In genomic region chr2:76675949-76676348, GRCm38 (mm10) we compare ENCODE assay signal across 8 mouse cellular contexts. TPM values are rescaled to one million over a fixed set of nuclear protein-coding genes. Genes with fewer than 3 reads are reported as not detected.
A peak's percentile ranks its signal among the peaks of the same experiment; 100 is the strongest.
DNase-seq lines count a peak whose midpoint lies in the region; ATAC-seq and TF ChIP-seq lines count a peak whose summit lies in the region.

No protein-coding gene starts in this region.

- H3K27me3 ChIP-seq in embryonic facial prominence, embryonic 12.5 days: no peaks in the 10 kb centered on the region
- H3K27me3 ChIP-seq in hindbrain, postnatal 0 days (ENCODE audit: insufficient read depth, low read length): no peaks in the 10 kb centered on the region
- no peaks in the 10 kb centered on the region for H3K27me3 ChIP-seq in myocyte (ENCODE audit: control insufficient read depth, insufficient read depth, insufficient read length)

- H3K27ac ChIP-seq in left cerebral cortex, adult 2 months: no peak overlapping the region
- H3K27ac ChIP-seq in embryonic facial prominence, embryonic 12.5 days: no peak overlapping the region
- H3K27ac ChIP-seq in hindbrain, postnatal 0 days: no peak overlapping the region

- DNase-seq in left cerebral cortex, adult 2 months (ENCODE audit: extremely low spot score in 1 of 2, low spot score in 2 of 2): no peak
- no peak for DNase-seq in left cerebral cortex, adult 8-10 months (ENCODE audit: low spot score in 2 of 2)
- DNase-seq in hindbrain, postnatal 0 days (ENCODE audit: low spot score): no peak
- no peak for DNase-seq in gastrocnemius, postnatal 14 days
- DNase-seq in cerebellum, adult 11 months: no peak

- TF ChIP-seq POLR2A in myocyte (IDR thresholded peaks at IDR 0.05; ENCODE audit: insufficient read length, low read depth): no peak

- ATAC-seq in embryonic facial prominence, embryonic 12.5 days (ENCODE audit: insufficient number of reproducible peaks, insufficient read depth, low FRiP score, low TSS enrichment): no peak
- no peak for ATAC-seq in hindbrain, postnatal 0 days
- no peak for ATAC-seq in frontal cortex, adult (ENCODE audit: low TSS enrichment)

- H3K4me1 ChIP-seq in embryonic facial prominence, embryonic 12.5 days: peaks cover 10% of the 10 kb centered on the region
- peaks cover 11% of the 10 kb centered on the region for H3K4me1 ChIP-seq in hindbrain, postnatal 0 days (ENCODE audit: insufficient read depth, low read length)

- 9% methylated on average over 4 of the region's 4 CpGs for WGBS in embryonic facial prominence, embryonic 12.5 days
- WGBS in hindbrain, postnatal 0 days: 7% methylated on average over 4 of the region's 4 CpGs

- H3K9me3 ChIP-seq in embryonic facial prominence, embryonic 12.5 days: no peaks in the 10 kb centered on the region
- H3K9me3 ChIP-seq in hindbrain, postnatal 0 days (ENCODE audit: low read length): no peaks in the 10 kb centered on the region

- peaks cover 53% of the 10 kb centered on the region for H3K79me2 ChIP-seq in myocyte (ENCODE audit: control insufficient read depth, insufficient read depth)

- H3K36me3 ChIP-seq in embryonic facial prominence, embryonic 12.5 days: 0 out of 2 replicates have a peak, but pooled peaks cover 13% of the 10 kb centered on the region
- no peaks in the 10 kb centered on the region for H3K36me3 ChIP-seq in hindbrain, postnatal 0 days (ENCODE audit: insufficient read depth, low read length)
- H3K36me3 ChIP-seq in myocyte (ENCODE audit: control insufficient read depth, insufficient read depth): peaks cover 7% of the 10 kb centered on the region

- H3K9ac ChIP-seq in embryonic facial prominence, embryonic 12.5 days: peak overlapping the region; percentile 88; the same call in 1 of the 2 replicates
- peak overlapping the region; percentile 87 for H3K9ac ChIP-seq in hindbrain, postnatal 0 days (replicated peaks; ENCODE audit: low read length)

- intact Hi-C loops in left cerebral cortex, adult 2 months (cut with DNase I): no loop called here
- intact Hi-C loops in gastrocnemius, postnatal 14 days (cut with DNase I; ENCODE audit: low total_unique reads): no loop called here

- no peak for TF ChIP-seq CTCF in left cerebral cortex, adult 2 months (IDR thresholded peaks at IDR 0.05)
- no peak for TF ChIP-seq CTCF in hindbrain, postnatal 0 days (IDR thresholded peaks at IDR 0.05; ENCODE audit: low read depth)

- peak overlapping the region; percentile 56 for H3K4me2 ChIP-seq in embryonic facial prominence, embryonic 12.5 days (replicated peaks)
- H3K4me2 ChIP-seq in hindbrain, postnatal 0 days (ENCODE audit: low read depth, low read length): peak overlapping the region; percentile 68
- H3K4me2 ChIP-seq in myocyte (ENCODE audit: low read depth): peak overlapping the region; percentile 91

- peak overlapping the region; percentile 84 for H3K4me3 ChIP-seq in left cerebral cortex, adult 2 months
- H3K4me3 ChIP-seq in embryonic facial prominence, embryonic 12.5 days: peak overlapping the region; percentile 78
- H3K4me3 ChIP-seq in hindbrain, postnatal 0 days (ENCODE audit: low read length): peak overlapping the region; percentile 90
- peak overlapping the region; percentile 37 for H3K4me3 ChIP-seq in myocyte

- peak overlapping the region; percentile 8 for H3ac ChIP-seq in myocyte (ENCODE audit: control insufficient read depth, insufficient read length)

TF ChIP-seq in myocyte, 11 proteins besides CTCF, POLR2A, EP300 and RAD21:
- TF ChIP-seq MAX (IDR thresholded peaks at IDR 0.05; ENCODE audit: low read depth) (no peak), MYOG (IDR thresholded peaks at IDR 0.05; ENCODE audit: control insufficient read depth in 1 of 3, insufficient read depth in 1 of 3, insufficient read length in 2 of 3, low read depth in 2 of 3) (no peak), CEBPB (IDR thresholded peaks at IDR 0.05; ENCODE audit: insufficient read depth, poor library complexity, severe bottlenecking) (no peak), E2F4 (IDR thresholded peaks at IDR 0.05; ENCODE audit: insufficient read depth) (no peak), REST (IDR thresholded peaks at IDR 0.05; ENCODE audit: insufficient read depth, insufficient read length) (no peak), SRF (IDR thresholded peaks at IDR 0.05; ENCODE audit: control insufficient read depth, insufficient read length, low read depth) (no peak), POLR2AphosphoS2 (IDR thresholded peaks at IDR 0.05; ENCODE audit: insufficient read length, low read depth) (no peak), USF1 (IDR thresholded peaks at IDR 0.05; ENCODE audit: low read depth) (no peak), TCF12 (IDR thresholded peaks at IDR 0.05; ENCODE audit: insufficient read depth, poor library complexity, severe bottlenecking) (no peak), TCF3 (IDR thresholded peaks at IDR 0.05; ENCODE audit: insufficient read length, low read depth) (no peak)

RNA-seq across cellular contexts. Expression of gene Plekha3, which starts 0.9 kb away (rescaled TPM):
- total RNA-seq in left cerebral cortex, adult 2 months (2021): 10 to 100 TPM; 40.5 to 41.4 TPM
- total RNA-seq in left cerebral cortex, adult 8-10 months (2022): 10 to 100 TPM; 39.0 to 43.4 (median 40.7) TPM
- 15.2 and 15.8 TPM in 2 replicates for polyA plus RNA-seq in embryonic facial prominence, embryonic 12.5 days (2016; fragmentation: Nextera tagmentation; extraction: Ambion mirVana)
- 14.5 and 23.3 TPM in 2 replicates for total RNA-seq in hindbrain, postnatal 0 days (2014; rRNA removed)
- polyA plus RNA-seq in hindbrain, postnatal 0 days (2015; fragmentation: Nextera tagmentation; extraction: Ambion mirVana): 8.7 and 9.7 TPM in 2 replicates
- 13.1 TPM for polyA plus RNA-seq in myocyte (2012; fragmentation: generic; extraction: Trizol)
- 1 to 10 TPM; 7.5 to 8.8 TPM for total RNA-seq in gastrocnemius, postnatal 14 days (2021)

RNA-seq across cellular contexts. Expression of gene Fkbp7, which starts 3.0 kb away (rescaled TPM):
- 1 to 10 TPM; 4.9 to 7.1 TPM for total RNA-seq in left cerebral cortex, adult 2 months (2021)
- total RNA-seq in left cerebral cortex, adult 8-10 months (2022): 1 to 10 TPM; 4.4 to 6.1 (median 5.8) TPM
- 65.6 and 68.4 TPM in 2 replicates for polyA plus RNA-seq in embryonic facial prominence, embryonic 12.5 days (2016; fragmentation: Nextera tagmentation; extraction: Ambion mirVana)
- 2.7 and 5.9 TPM in 2 replicates for total RNA-seq in hindbrain, postnatal 0 days (2014; rRNA removed)
- polyA plus RNA-seq in hindbrain, postnatal 0 days (2015; fragmentation: Nextera tagmentation; extraction: Ambion mirVana): 15.5 and 16.8 TPM in 2 replicates
- polyA plus RNA-seq in myocyte (2012; fragmentation: generic; extraction: Trizol): 34.8 TPM
- total RNA-seq in gastrocnemius, postnatal 14 days (2021): 10 to 100 TPM; 18.8 to 22.8 TPM

RNA-seq across cellular contexts. Expression of gene Pjvk, which starts 27.7 kb away (rescaled TPM):
- not detected for total RNA-seq in left cerebral cortex, adult 2 months (2021)
- under 1 TPM in 1 of 4 experiments, not detected in 3; 0.46 TPM for total RNA-seq in left cerebral cortex, adult 8-10 months (2022)
- 0.56 and 0.61 TPM in 2 replicates for polyA plus RNA-seq in embryonic facial prominence, embryonic 12.5 days (2016; fragmentation: Nextera tagmentation; extraction: Ambion mirVana)
- total RNA-seq in hindbrain, postnatal 0 days (2014; rRNA removed): 0.18 and 0.37 TPM in 2 replicates
- 0.63 and 1.5 TPM in 2 replicates for polyA plus RNA-seq in hindbrain, postnatal 0 days (2015; fragmentation: Nextera tagmentation; extraction: Ambion mirVana)
- 0.04 TPM for polyA plus RNA-seq in myocyte (2012; fragmentation: generic; extraction: Trizol)
- total RNA-seq in gastrocnemius, postnatal 14 days (2021): not detected

RNA-seq across cellular contexts. Expression of gene Prkra, which starts 28.1 kb away (rescaled TPM):
- total RNA-seq in left cerebral cortex, adult 2 months (2021): 10 to 100 TPM; 15.2 to 17.0 TPM
- total RNA-seq in left cerebral cortex, adult 8-10 months (2022): 10 to 100 TPM; 17.3 to 22.0 (median 18.9) TPM
- 78.8 and 82.4 TPM in 2 replicates for polyA plus RNA-seq in embryonic facial prominence, embryonic 12.5 days (2016; fragmentation: Nextera tagmentation; extraction: Ambion mirVana)
- total RNA-seq in hindbrain, postnatal 0 days (2014; rRNA removed): 80.1 and 82.9 TPM in 2 replicates
- polyA plus RNA-seq in hindbrain, postnatal 0 days (2015; fragmentation: Nextera tagmentation; extraction: Ambion mirVana): 104 and 105 TPM in 2 replicates
- polyA plus RNA-seq in myocyte (2012; fragmentation: generic; extraction: Trizol): 15.3 TPM
- total RNA-seq in gastrocnemius, postnatal 14 days (2021): 1 to 10 TPM; 7.6 to 8.2 TPM

Comparison
In these comparisons a context has a peak if more than half of its experiments do, and no peak if none do; other contexts are left out.
1. H3K4me3 ChIP-seq: peak in every context shown above with its lines; median percentile 90 in hindbrain, postnatal 0 days; 84 in left cerebral cortex, adult 2 months; 78 in embryonic facial prominence, embryonic 12.5 days; 37 in myocyte.